ENCODE assay signal across 16 mouse cellular contexts in genomic region chr1:60861431-60861830, GRCm38 (mm10). TPM values are rescaled to one million over a fixed set of nuclear protein-coding genes. Genes with fewer than 3 reads are reported as not detected.
DNase-seq lines count a peak whose midpoint lies in the region; ATAC-seq and TF ChIP-seq lines count a peak whose summit lies in the region.
"Had no signal": no experiment of that assay in that cellular context is flagged by ENCODE, and none has a peak within 500 bp of the region (broad histone marks: within the 10 kb centered on the region; RNA-seq: fewer than 3 reads in every experiment).

No protein-coding gene starts in this region.

- 67% methylated on average over 5 of the region's 5 CpGs for WGBS in midbrain, embryonic 12.5 days
- 79% methylated on average over 5 of the region's 5 CpGs for WGBS in midbrain, embryonic 10.5 days
- WGBS in hindbrain, embryonic 13.5 days, result 32% methylated on average over 5 of the region's 5 CpGs
- WGBS in olfactory bulb, adult 2 months, result 28% methylated on average over 5 of the region's 5 CpGs

- no peak for TF ChIP-seq POLR2A in olfactory bulb, adult 2 months (IDR thresholded peaks at IDR 0.05; ENCODE audit: insufficient read depth, low read depth, low read length)

- DNase-seq in gastrocnemius, adult 2 months, result no peak
- no peak for DNase-seq in gastrocnemius, postnatal 14 days
- no peak for DNase-seq in midbrain, embryonic 10.5 days (ENCODE audit: low spot score)
- no peak for DNase-seq in testis, postnatal 14 days (ENCODE audit: low spot score)
- DNase-seq in urinary bladder, postnatal 25 days (ENCODE audit: low spot score), result no peak
- DNase-seq: adrenal gland, postnatal 36 days; cerebellum, adult 9-11 months; spleen, adult 18-20 months; thymus, postnatal 4 days had no signal

- ATAC-seq in midbrain, embryonic 12.5 days (ENCODE audit: low FRiP score, low read depth), result no peak; the same call in 1 of the 2 replicates
- peak; percentile 38; the same call in 1 of the 2 replicates for ATAC-seq in hindbrain, embryonic 13.5 days (ENCODE audit: low FRiP score)
- ATAC-seq: liver, embryonic 12.5 days had no signal

- H3K4me3 ChIP-seq in gastrocnemius, adult 2 months, result no peak overlapping the region
- no peak overlapping the region for H3K4me3 ChIP-seq in midbrain, embryonic 12.5 days
- no peak overlapping the region for H3K4me3 ChIP-seq in midbrain, embryonic 10.5 days
- H3K4me3 ChIP-seq in hindbrain, embryonic 13.5 days, result peak overlapping the region; percentile 33
- H3K4me3 ChIP-seq in olfactory bulb, adult 2 months (ENCODE audit: insufficient read depth, low read depth, low read length), result no peak overlapping the region
- H3K4me3 ChIP-seq: liver, embryonic 12.5 days had no signal

- intact Hi-C loops in gastrocnemius, adult 2 months (cut with DNase I), result loop anchor here (2.0 to 10.0 kb wide), 4 partner anchors 147 to 454 kb away; partner anchors contain the start of genes Abi2, Cd28 and Raph1
- intact Hi-C loops in gastrocnemius, postnatal 14 days (cut with DNase I; ENCODE audit: low total_unique reads), result no loop called here

- H3K9me3 ChIP-seq in midbrain, embryonic 12.5 days, result no peaks in the 10 kb centered on the region
- H3K9me3 ChIP-seq in midbrain, embryonic 10.5 days (replicated peaks), result no peaks in the 10 kb centered on the region
- no peaks in the 10 kb centered on the region for H3K9me3 ChIP-seq in hindbrain, embryonic 13.5 days
- H3K9me3 ChIP-seq: liver, embryonic 12.5 days had no signal

- no peaks in the 10 kb centered on the region for H3K27me3 ChIP-seq in midbrain, embryonic 12.5 days
- H3K27me3 ChIP-seq in midbrain, embryonic 10.5 days (ENCODE audit: low read depth, poor library complexity, severe bottlenecking), result no peaks in the 10 kb centered on the region
- no peaks in the 10 kb centered on the region for H3K27me3 ChIP-seq in hindbrain, embryonic 13.5 days
- H3K27me3 ChIP-seq: liver, embryonic 12.5 days had no signal

- H3K36me3 ChIP-seq in midbrain, embryonic 12.5 days, result no peaks in the 10 kb centered on the region
- H3K36me3 ChIP-seq in midbrain, embryonic 10.5 days, result no peaks in the 10 kb centered on the region
- no peaks in the 10 kb centered on the region for H3K36me3 ChIP-seq in hindbrain, embryonic 13.5 days
- H3K36me3 ChIP-seq: liver, embryonic 12.5 days had no signal

- TF ChIP-seq CTCF in gastrocnemius, adult 2 months (IDR thresholded peaks at IDR 0.05), result no peak
- no peak for TF ChIP-seq CTCF in olfactory bulb, adult 2 months (IDR thresholded peaks at IDR 0.05; ENCODE audit: insufficient read depth, low read depth, low read length)

- H3K27ac ChIP-seq in gastrocnemius, adult 2 months, result peak overlapping the region; percentile 86
- H3K27ac ChIP-seq in midbrain, embryonic 12.5 days (replicated peaks), result peak overlapping the region; percentile 72
- no peak overlapping the region for H3K27ac ChIP-seq in midbrain, embryonic 10.5 days (replicated peaks)
- peak overlapping the region; percentile 88 for H3K27ac ChIP-seq in hindbrain, embryonic 13.5 days
- H3K27ac ChIP-seq in olfactory bulb, adult 2 months (ENCODE audit: insufficient read depth, low read depth, low read length), result peak overlapping the region; percentile 86; the same call in 1 of the 2 replicates
- H3K27ac ChIP-seq: kidney, postnatal 0 days; liver, embryonic 12.5 days had no signal

- no peaks in the 10 kb centered on the region; the same call in 1 of the 2 replicates for H3K4me1 ChIP-seq in midbrain, embryonic 12.5 days
- H3K4me1 ChIP-seq in midbrain, embryonic 10.5 days, result peaks cover 22% of the 10 kb centered on the region; the same call in 1 of the 2 replicates
- H3K4me1 ChIP-seq in hindbrain, embryonic 13.5 days (replicated peaks), result peaks cover 38% of the 10 kb centered on the region
- peaks cover 3% of the 10 kb centered on the region; the same call in 1 of the 2 replicates for H3K4me1 ChIP-seq in olfactory bulb, adult 2 months (ENCODE audit: control insufficient read depth, insufficient read depth, low read length)

- no peak overlapping the region for H3K9ac ChIP-seq in midbrain, embryonic 12.5 days (replicated peaks)
- H3K9ac ChIP-seq in hindbrain, embryonic 13.5 days, result peak overlapping the region; percentile 65
- H3K9ac ChIP-seq: liver, embryonic 12.5 days had no signal

- peak overlapping the region; percentile 37 for H3K4me2 ChIP-seq in midbrain, embryonic 12.5 days (replicated peaks)
- H3K4me2 ChIP-seq in hindbrain, embryonic 13.5 days, result peak overlapping the region; percentile 58
- H3K4me2 ChIP-seq: liver, embryonic 12.5 days had no signal

RNA-seq across cellular contexts. Expression of gene Ctla4, which starts 25.4 kb away (rescaled TPM):
- total RNA-seq in gastrocnemius, adult 2 months (2021), result under 1 TPM in 1 of 2 experiments, not detected in 1; 0.45 TPM
- not detected for total RNA-seq in gastrocnemius, postnatal 14 days (2021)
- polyA plus RNA-seq in midbrain, embryonic 12.5 days (2016; fragmentation: Nextera tagmentation; extraction: Ambion mirVana), result not detected in 2 replicates
- polyA plus RNA-seq in midbrain, embryonic 10.5 days (2016; fragmentation: Nextera tagmentation; extraction: Ambion mirVana), result not detected in 2 replicates
- polyA plus RNA-seq in hindbrain, embryonic 13.5 days (2015; fragmentation: Nextera tagmentation; extraction: Ambion mirVana), result not detected in 2 replicates
- not detected in 2 replicates for polyA plus RNA-seq in olfactory bulb, adult 2 months (2012; ENCODE audit: insufficient read depth, insufficient read length, low replicate concordance, missing spikeins)
- total RNA-seq: adrenal gland, postnatal 36 days; left cerebral cortex, adult 8-10 months had no signal
- polyA plus RNA-seq: C2C12; kidney, postnatal 0 days; liver, embryonic 12.5 days had no signal
